Mouse (Mus musculus) hindbrain, embryonic 14.5 days (tissue): ENCODE results near the gene Miga1. TPM values are rescaled to one million over a fixed set of nuclear protein-coding genes. Genes with fewer than 3 reads are reported as not detected.

Source experiments
- ATAC-seq: fragments of 200-750 bp; cut with Nextera tagmentation; 2 replicates; pipeline ENCODE4 v1.8.0; 2017; ENCODE audit warnings: moderate number of reproducible peaks, mild to moderate bottlenecking, moderate TSS enrichment, moderate library complexity; ENCODE audit not compliant: low FRiP score
- DNase-seq: peaks from one replicate; pipeline ENCODE4 v3.0.0-alpha.2; 2015; ENCODE audit warnings: low spot score
- H3K27ac ChIP-seq: fragments of 300-500 bp; sonication (generic); 2 replicates; pipeline ENCODE4 v1.5.1; 2014; ENCODE audit warnings: mild to moderate bottlenecking, moderate library complexity
- H3K27me3 ChIP-seq: fragments of 300-500 bp; sonication (generic); 2 replicates; pipeline ENCODE4 v1.6.1; 2014; ENCODE audit warnings: mild to moderate bottlenecking, low read length, mixed read lengths; ENCODE audit not compliant: control insufficient read depth, insufficient read depth
- H3K36me3 ChIP-seq: fragments of 300-500 bp; sonication (generic); replicated peaks from 2 replicates; pipeline ENCODE4 v1.6.1; 2014; ENCODE audit not compliant: control insufficient read depth, insufficient read depth
- H3K4me1 ChIP-seq: fragments of 300-500 bp; sonication (generic); replicated peaks from 2 replicates; pipeline ENCODE4 v1.6.1; 2014; ENCODE audit warnings: antibody characterized with exemption, low read length, mixed read lengths; ENCODE audit not compliant: control insufficient read depth, insufficient read depth
- H3K4me2 ChIP-seq: fragments of 300-500 bp; sonication (generic); replicated peaks from 2 replicates; pipeline ENCODE4 v1.6.1; 2014; ENCODE audit warnings: mild to moderate bottlenecking, moderate library complexity
- H3K4me3 ChIP-seq: fragments of 300-500 bp; sonication (generic); replicated peaks from 2 replicates; pipeline ENCODE4 v1.5.1; 2014; ENCODE audit warnings: mild to moderate bottlenecking, low read length
- H3K9ac ChIP-seq: fragments of 300-500 bp; sonication (generic); 2 replicates; pipeline ENCODE4 v1.6.1; 2014
- H3K9me3 ChIP-seq: fragments of 300-500 bp; sonication (generic); 2 replicates; pipeline ENCODE4 v1.6.1; 2016; ENCODE audit warnings: low read length; ENCODE audit not compliant: control insufficient read depth
- WGBS: fragments of 180-500 bp; shearing (Covaris S2); extraction: QIAGEN DNeasy Blood & Tissue Kit; methylation state at CpG from one replicate; pipeline ENCODE4 v1.1.7; 2014; 5-methylcytosine and 5-hydroxymethylcytosine counted together
- polyA plus RNA-seq: library from polyadenylated mRNA; unstranded; fragments of >200 nt; fragmentation: Nextera tagmentation; extraction: Ambion mirVana; gene quantifications from 2 replicates; pipeline ENCODE4 v1.2.1, GENCODE M21; 2014

The Miga1 gene
- polyA plus RNA-seq, 1 experiment from 2014 or later, result 18.9 TPM

- Histone ChIP-seq H3K4me3 (no peak overlapping the region), H3K9me3 (no peaks in the 10 kb centered on the region), H3K27ac (no peak overlapping the region), H3K4me1 (no peaks in the 10 kb centered on the region), H3K4me2 (no peak overlapping the region), H3K36me3 (peaks cover 67% of the 10 kb centered on the region), H3K27me3 (no peaks in the 10 kb centered on the region), H3K9ac (no peak overlapping the region)
- 91% methylated on average over 13 of the region's 13 CpGs for WGBS
- DNase-seq (no peak), ATAC-seq (no peak)
These were observed 46.6 kb downstream of the Miga1 start for GRCm38 (mm10) chr3:152293530-152294181.

GRCm38 (mm10) chr3:152291895-152292294, 48.3 kb downstream of the Miga1 start:
- 88% methylated on average over 6 of the region's 6 CpGs for WGBS
- H3K4me3 ChIP-seq, result no peak overlapping the region
- no peaks in the 10 kb centered on the region for H3K4me1 ChIP-seq
- H3K27me3 ChIP-seq, result no peaks in the 10 kb centered on the region
- ATAC-seq, result no peak
- H3K36me3 ChIP-seq, result peaks cover 83% of the 10 kb centered on the region
- DNase-seq, result no peak
- no peak overlapping the region for H3K9ac ChIP-seq
- H3K9me3 ChIP-seq, result no peaks in the 10 kb centered on the region
- H3K4me2 ChIP-seq, result no peak overlapping the region
- no peak overlapping the region for H3K27ac ChIP-seq

GRCm38 (mm10) chr3:152290175-152290798, 49.9 kb downstream of the Miga1 start:
- Histone ChIP-seq H3K36me3 (peaks cover 81% of the 10 kb centered on the region), H3K27me3 (no peaks in the 10 kb centered on the region), H3K4me1 (no peaks in the 10 kb centered on the region), H3K9ac (no peak overlapping the region), H3K4me2 (no peak overlapping the region), H3K27ac (no peak overlapping the region), H3K9me3 (no peaks in the 10 kb centered on the region), H3K4me3 (no peak overlapping the region)
- DNase-seq, result no peak
- no peak for ATAC-seq
- 91% methylated on average over 17 of the region's 17 CpGs for WGBS

DNA sequence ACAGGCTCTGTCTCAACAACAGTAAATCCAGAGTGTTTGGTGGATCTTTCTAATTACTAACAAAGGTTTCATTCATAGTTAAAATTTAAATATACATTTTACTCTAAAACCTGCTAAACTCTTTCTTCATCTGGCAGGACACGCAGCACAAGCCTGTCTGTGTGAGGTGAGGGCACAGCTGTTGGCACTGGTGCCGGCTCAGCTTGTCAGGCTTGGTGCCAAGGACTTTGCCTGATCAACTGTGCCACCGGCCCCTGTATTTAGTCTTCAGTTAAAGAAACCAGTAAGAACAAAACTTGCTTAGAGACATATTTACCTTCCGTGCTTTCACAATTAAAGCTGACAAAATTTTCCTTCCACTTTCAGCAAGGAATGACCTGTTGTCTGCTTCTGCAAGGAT, 51.5 kb downstream of the Miga1 start:
- Histone ChIP-seq H3K27me3 (no peaks in the 10 kb centered on the region), H3K4me1 (no peaks in the 10 kb centered on the region), H3K4me2 (no peak overlapping the region), H3K36me3 (peaks cover 84% of the 10 kb centered on the region), H3K27ac (no peak overlapping the region), H3K4me3 (no peak overlapping the region), H3K9ac (no peak overlapping the region), H3K9me3 (no peaks in the 10 kb centered on the region)
- no peak for ATAC-seq
- DNase-seq, result no peak
- WGBS, result 78% methylated on average over 4 of the region's 4 CpGs

DNA sequence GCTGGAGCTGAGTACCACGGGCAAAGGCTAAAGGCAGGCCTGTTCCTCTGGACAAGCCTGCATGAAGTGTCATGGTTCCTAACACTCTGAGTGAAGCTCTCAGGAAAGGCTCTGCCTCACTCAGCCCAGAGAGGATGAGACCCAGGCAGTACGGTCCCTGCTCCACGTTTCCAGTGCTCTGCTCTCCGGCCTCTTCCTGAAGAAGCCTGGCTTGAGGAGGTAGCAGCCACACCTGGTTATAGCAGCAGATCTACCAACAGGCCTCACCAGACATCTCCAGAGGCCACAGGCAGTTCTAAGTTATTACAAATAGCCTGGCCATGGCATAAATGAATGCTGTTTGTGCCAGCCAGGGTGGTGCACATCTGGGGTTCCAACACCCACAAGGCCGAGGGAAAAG, 51.9 kb downstream of the Miga1 start:
- DNase-seq (no peak), ATAC-seq (no peak)
- peaks cover 83% of the 10 kb centered on the region for H3K36me3 ChIP-seq
- H3K9me3 ChIP-seq, result no peaks in the 10 kb centered on the region
- 93% methylated on average over 5 of the region's 5 CpGs for WGBS
- H3K9ac ChIP-seq, result no peak overlapping the region
- no peak overlapping the region for H3K27ac ChIP-seq
- H3K27me3 ChIP-seq, result no peaks in the 10 kb centered on the region
- H3K4me3 ChIP-seq, result no peak overlapping the region
- no peaks in the 10 kb centered on the region for H3K4me1 ChIP-seq
- no peak overlapping the region for H3K4me2 ChIP-seq

DNA sequence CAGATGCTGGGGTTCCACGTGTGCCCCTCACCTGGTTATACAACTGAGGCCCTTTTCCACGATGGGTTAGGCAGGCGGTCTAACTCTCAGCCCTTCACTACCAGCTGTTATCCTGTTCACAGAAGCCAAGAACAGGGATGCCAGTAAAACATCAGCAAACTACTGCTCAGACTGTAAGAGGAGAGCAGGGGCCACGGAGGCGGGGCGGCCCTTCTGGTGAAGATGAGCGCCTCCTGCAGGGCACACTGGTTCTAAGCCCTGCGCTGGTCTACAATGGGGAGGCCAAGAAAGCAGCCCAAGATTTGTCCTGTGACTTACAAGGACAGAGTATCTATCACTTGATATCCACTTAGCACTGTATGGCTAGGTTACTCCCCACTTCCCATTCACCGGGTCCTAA, 52.4 kb downstream of the Miga1 start:
- DNase-seq (no peak), ATAC-seq (no peak)
- Histone ChIP-seq H3K27ac (no peak overlapping the region), H3K36me3 (peaks cover 85% of the 10 kb centered on the region), H3K4me2 (no peak overlapping the region), H3K4me3 (no peak overlapping the region), H3K9ac (no peak overlapping the region), H3K27me3 (no peaks in the 10 kb centered on the region), H3K4me1 (no peaks in the 10 kb centered on the region), H3K9me3 (no peaks in the 10 kb centered on the region)
- WGBS, result 81% methylated on average over 9 of the region's 9 CpGs

- Histone ChIP-seq H3K27me3 (no peaks in the 10 kb centered on the region), H3K36me3 (peaks cover 87% of the 10 kb centered on the region), H3K4me2 (no peak overlapping the region), H3K9ac (no peak overlapping the region), H3K9me3 (no peaks in the 10 kb centered on the region), H3K4me1 (no peaks in the 10 kb centered on the region), H3K27ac (no peak overlapping the region), H3K4me3 (no peak overlapping the region)
- 93% methylated on average over 5 of the region's 5 CpGs for WGBS
- ATAC-seq (no peak), DNase-seq (no peak)
These were observed 55.4 kb downstream of the Miga1 start for GRCm38 (mm10) chr3:152284759-152285158.

DNA sequence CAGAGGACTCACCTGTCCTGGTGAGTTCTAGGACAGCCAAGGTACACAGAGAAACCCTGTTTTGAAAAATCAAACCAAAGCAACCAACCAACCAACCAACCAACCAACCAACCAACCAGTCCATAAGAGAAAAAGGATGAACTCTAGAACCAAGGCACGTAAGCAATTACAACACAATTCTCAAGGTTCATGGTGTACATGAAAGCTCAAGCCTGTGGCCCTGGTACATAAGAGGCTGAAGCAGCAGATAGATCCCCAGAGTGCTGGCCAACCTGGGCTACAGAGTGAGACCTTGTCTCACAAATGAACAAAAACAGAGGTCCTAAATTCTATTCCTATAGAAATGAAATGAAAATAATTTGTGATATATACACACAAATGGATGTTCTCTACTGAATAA, 55.9 kb downstream of the Miga1 start:
- H3K27ac ChIP-seq, result no peak overlapping the region
- DNase-seq (no peak), ATAC-seq (no peak)
- no peaks in the 10 kb centered on the region for H3K4me1 ChIP-seq
- H3K36me3 ChIP-seq, result peaks cover 86% of the 10 kb centered on the region
- H3K4me3 ChIP-seq, result no peak overlapping the region
- WGBS, result 100% methylated on average over 1 of the region's 1 CpGs
- no peaks in the 10 kb centered on the region for H3K9me3 ChIP-seq
- no peak overlapping the region for H3K4me2 ChIP-seq
- H3K9ac ChIP-seq, result no peak overlapping the region
- H3K27me3 ChIP-seq, result no peaks in the 10 kb centered on the region

DNA sequence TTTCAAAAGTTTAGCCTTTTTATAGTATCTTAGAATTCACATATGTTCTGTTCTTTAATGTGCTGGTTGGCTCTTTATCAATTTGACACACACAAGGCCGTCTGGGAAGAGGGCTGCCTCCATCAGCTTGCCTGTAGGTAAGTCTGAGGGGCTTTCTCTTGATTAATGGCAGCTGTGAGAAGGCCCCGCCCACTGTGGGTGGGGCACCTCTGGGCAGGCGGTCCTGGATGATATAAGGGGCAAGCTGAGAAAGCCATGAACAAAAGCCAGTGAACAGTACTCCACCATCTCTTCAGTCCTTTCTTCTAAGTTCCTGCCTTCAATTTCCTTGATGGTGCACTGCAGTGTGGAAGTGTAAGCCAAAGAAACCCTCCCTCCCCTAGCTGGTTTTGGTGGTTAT, 58.1 kb downstream of the Miga1 start:
- Histone ChIP-seq H3K4me1 (no peaks in the 10 kb centered on the region), H3K27me3 (no peaks in the 10 kb centered on the region), H3K9ac (no peak overlapping the region), H3K4me3 (no peak overlapping the region), H3K4me2 (no peak overlapping the region), H3K9me3 (no peaks in the 10 kb centered on the region), H3K27ac (no peak overlapping the region), H3K36me3 (peaks cover 74% of the 10 kb centered on the region)
- WGBS, result 39% methylated on average over 3 of the region's 3 CpGs
- DNase-seq (no peak), ATAC-seq (no peak)
